Mouse (Mus musculus) MEL (cell line): Measurements from ENCODE around the gene Klhl26.

Experiments used
- CTCF ChIP-seq, 3 experiments: IDR thresholded peaks in 2 of 3; conservative IDR thresholded peaks in 1 of 3; 2 replicates each; pipeline ENCODE4 v1.5.1; 2011 to 2012; ENCODE audit warnings: low read length in 3 of 3, low read depth in 2 of 3, mild to moderate bottlenecking in 2 of 3, improper control_type of control experiment in 1 of 3, inconsistent platforms in 1 of 3, mixed read lengths in 1 of 3, moderate library complexity in 1 of 3; ENCODE audit not compliant: control insufficient read depth in 1 of 3, insufficient read depth in 1 of 3, poor library complexity in 1 of 3, severe bottlenecking in 1 of 3
- E2F4 ChIP-seq: IDR thresholded peaks from 2 replicates; pipeline ENCODE4 v1.6.1; 2011; ENCODE audit warnings: low read depth, low read length, improper control_type of control experiment, borderline replicate concordance
- GATA1 ChIP-seq: IDR thresholded peaks from 2 replicates; pipeline ENCODE4 v1.6.1; 2011; ENCODE audit warnings: low read depth, low read length, improper control_type of control experiment
- MAX ChIP-seq: IDR thresholded peaks from 2 replicates; pipeline ENCODE4 v1.6.1; 2011; ENCODE audit warnings: low read length, improper control_type of control experiment
- MEF2A ChIP-seq: IDR thresholded peaks from 2 replicates; pipeline ENCODE4 v1.6.1; 2014; ENCODE audit warnings: low read depth, mild to moderate bottlenecking, inconsistent platforms, low read length, improper control_type of control experiment; ENCODE audit not compliant: poor library complexity, insufficient replicate concordance, severe bottlenecking; ENCODE audit errors: extremely low read depth
- USF1 ChIP-seq: IDR thresholded peaks from 2 replicates; pipeline ENCODE4 v1.6.1; 2014; ENCODE audit warnings: low read depth, mild to moderate bottlenecking, inconsistent platforms, low read length, improper control_type of control experiment, moderate library complexity

- TF ChIP-seq E2F4 (no peak), MAX (no peak), GATA1 (no peak), MEF2A (no peak), CTCF (IDR thresholded peaks at IDR 0.05 in 2 of 3, conservative IDR thresholded peaks at IDR 0.05 in 1 of 3; ENCODE audit: control insufficient read depth in 1 of 3, insufficient read depth in 1 of 3, low read depth in 2 of 3, low read length in 3 of 3, poor library complexity in 1 of 3, severe bottlenecking in 1 of 3) (no peak), USF1 (no peak)
These were observed 16.2 kb upstream of the Klhl26 start, which contains the start of gene Crlf1 for GRCm38 (mm10) chr8:70492664-70493640.
